ENCODE assay signal across 27 mouse cellular contexts in the genomic region with DNA sequence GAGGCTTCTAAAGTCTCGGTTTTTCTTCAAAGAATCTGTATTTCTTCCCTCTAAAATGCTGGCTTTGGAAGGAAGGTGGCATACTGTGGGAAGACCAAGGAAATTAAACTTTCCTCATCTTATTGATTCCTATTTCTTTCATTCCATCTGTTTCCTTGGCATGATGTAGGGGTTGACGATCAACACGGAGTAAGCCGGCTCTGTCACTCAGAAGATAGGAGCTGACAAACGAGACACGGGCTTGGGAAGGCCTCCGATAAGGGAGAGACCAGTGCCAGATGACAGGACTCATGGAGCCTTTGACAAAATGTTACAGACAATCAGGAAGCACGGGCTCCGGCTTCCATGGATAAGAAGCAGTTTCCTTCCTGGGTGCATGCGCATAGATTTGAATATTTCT.
DNase-seq lines count a peak whose midpoint lies in the region; ATAC-seq and TF ChIP-seq lines count a peak whose summit lies in the region.
"Had no signal": no experiment of that assay in that cellular context is flagged by ENCODE, and none has a peak within 500 bp of the region (broad histone marks: within the 10 kb centered on the region; RNA-seq: fewer than 3 reads in every experiment).

No protein-coding gene starts in this region.

- no peak for DNase-seq in forebrain, embryonic 10.5 days (ENCODE audit: extremely low spot score, low spot score)
- DNase-seq in frontal cortex, adult 2 months (ENCODE audit: extremely low spot score in 1 of 2, low spot score in 1 of 2) = no peak
- DNase-seq in brain, embryonic 14.5 days (ENCODE audit: low read depth) = peak; percentile 53
- DNase-seq in embryo, embryonic 10 days (ENCODE audit: low spot score) = no peak
- DNase-seq: adrenal gland, postnatal 14 days; B cell, adult 2 months; cerebellum, adult 2 months; cerebellum, adult 9-11 months; cerebellum, postnatal 36 days; gastrocnemius, adult 2 months; gastrocnemius, postnatal 14 days; heart, adult 18-20 months; heart, postnatal 14 days; heart, postnatal 4 days; kidney, adult 18-20 months; kidney, adult 9 months had no signal

- H3K9ac ChIP-seq in forebrain, embryonic 13.5 days = no peak overlapping the region
- no peak overlapping the region for H3K9ac ChIP-seq in forebrain, embryonic 16.5 days (replicated peaks; ENCODE audit: low read depth, low read length)
- H3K9ac ChIP-seq: heart, embryonic 13.5 days; hindbrain, embryonic 14.5 days had no signal

- H3K9me3 ChIP-seq in forebrain, embryonic 13.5 days (replicated peaks) = 0 out of 2 replicates have a peak, but pooled peaks cover 6% of the 10 kb centered on the region
- peaks cover 8% of the 10 kb centered on the region; the same call in 1 of the 2 replicates for H3K9me3 ChIP-seq in forebrain, embryonic 10.5 days
- peaks cover 4% of the 10 kb centered on the region; the same call in 1 of the 2 replicates for H3K9me3 ChIP-seq in forebrain, embryonic 16.5 days (ENCODE audit: control insufficient read depth, low read length)
- H3K9me3 ChIP-seq: heart, embryonic 13.5 days had no signal

- ATAC-seq in forebrain, embryonic 13.5 days = peak; percentile 55; the same call in 1 of the 2 replicates
- ATAC-seq in frontal cortex, adult (ENCODE audit: low TSS enrichment) = peak; percentile 52
- peak; percentile 90 for ATAC-seq in forebrain, embryonic 16.5 days
- ATAC-seq: hindbrain, postnatal 0 days; inflammation-experienced regulatory T-cells, adult 6 months; intestine, embryonic 16.5 days; Patski had no signal

- WGBS in forebrain, embryonic 13.5 days = 86% methylated on average over 10 of the region's 10 CpGs
- WGBS in forebrain, embryonic 10.5 days = 96% methylated on average over 10 of the region's 10 CpGs
- WGBS in forebrain, embryonic 16.5 days = 74% methylated on average over 10 of the region's 10 CpGs

- H3K27ac ChIP-seq in forebrain, embryonic 13.5 days = no peak overlapping the region
- no peak overlapping the region for H3K27ac ChIP-seq in forebrain, embryonic 10.5 days
- H3K27ac ChIP-seq in forebrain, embryonic 16.5 days (ENCODE audit: low read length) = no peak overlapping the region
- H3K27ac ChIP-seq: gastrocnemius, adult 2 months; heart, embryonic 13.5 days; hindbrain, embryonic 14.5 days; hindbrain, postnatal 0 days had no signal

- no peak for TF ChIP-seq CTCF in brain, embryonic 14.5 days (IDR thresholded peaks at IDR 0.05; ENCODE audit: borderline replicate concordance, extremely low read depth, insufficient read depth, insufficient read length)

- H3K27me3 ChIP-seq in forebrain, embryonic 13.5 days = no peaks in the 10 kb centered on the region
- H3K27me3 ChIP-seq in forebrain, embryonic 10.5 days (ENCODE audit: poor library complexity, severe bottlenecking) = no peaks in the 10 kb centered on the region
- no peaks in the 10 kb centered on the region for H3K27me3 ChIP-seq in forebrain, embryonic 16.5 days (replicated peaks; ENCODE audit: control insufficient read depth, insufficient read depth, low read length)
- H3K27me3 ChIP-seq: CH12.LX; heart, embryonic 13.5 days had no signal

- no peaks in the 10 kb centered on the region for H3K4me1 ChIP-seq in forebrain, embryonic 13.5 days
- peaks cover under 1% of the 10 kb centered on the region; the same call in 1 of the 2 replicates for H3K4me1 ChIP-seq in forebrain, embryonic 10.5 days
- no peaks in the 10 kb centered on the region for H3K4me1 ChIP-seq in forebrain, embryonic 16.5 days (replicated peaks; ENCODE audit: control insufficient read depth, insufficient read depth, low read length)
- H3K4me1 ChIP-seq: heart, embryonic 13.5 days had no signal

- no peak overlapping the region for H3K4me2 ChIP-seq in forebrain, embryonic 13.5 days
- H3K4me2 ChIP-seq in forebrain, embryonic 16.5 days (ENCODE audit: low read length) = no peak overlapping the region
- H3K4me2 ChIP-seq: heart, embryonic 13.5 days; hindbrain, embryonic 14.5 days had no signal

- H3K4me3 ChIP-seq in forebrain, embryonic 13.5 days = no peak overlapping the region
- no peak overlapping the region for H3K4me3 ChIP-seq in forebrain, embryonic 10.5 days
- H3K4me3 ChIP-seq in forebrain, embryonic 16.5 days (replicated peaks; ENCODE audit: low read length) = no peak overlapping the region
- H3K4me3 ChIP-seq: gastrocnemius, adult 2 months; heart, embryonic 13.5 days had no signal

- H3K36me3 ChIP-seq in forebrain, embryonic 13.5 days (ENCODE audit: poor library complexity, severe bottlenecking) = no peaks in the 10 kb centered on the region
- H3K36me3 ChIP-seq in forebrain, embryonic 10.5 days (replicated peaks) = no peaks in the 10 kb centered on the region
- H3K36me3 ChIP-seq in forebrain, embryonic 16.5 days (ENCODE audit: control insufficient read depth, insufficient read depth) = no peaks in the 10 kb centered on the region
- H3K36me3 ChIP-seq: G1E; heart, embryonic 13.5 days had no signal

- TF ChIP-seq POLR2A in brain, embryonic 14.5 days (IDR thresholded peaks at IDR 0.05; ENCODE audit: borderline replicate concordance, extremely low read depth, insufficient read depth, insufficient read length, poor library complexity, severe bottlenecking) = no peak
